Mouse (Mus musculus) embryonic facial prominence, embryonic 12.5 days (tissue): ENCODE data around the gene Gmip. TPM values are rescaled to one million over a fixed set of nuclear protein-coding genes. Genes with fewer than 3 reads are reported as not detected.

ENCODE experiments used
- ATAC-seq: fragments of 200-750 bp; cut with Nextera tagmentation; 2 replicates; pipeline ENCODE4 v1.8.0; 2017; ENCODE audit not compliant: insufficient number of reproducible peaks, insufficient read depth, low FRiP score, low TSS enrichment
- H3K27ac ChIP-seq: fragments of 300-500 bp; sonication (generic); 2 replicates; pipeline ENCODE4 v1.5.1; 2016; ENCODE audit warnings: mild to moderate bottlenecking
- H3K27me3 ChIP-seq: fragments of 300-500 bp; sonication (generic); 2 replicates; pipeline ENCODE4 v1.6.1; 2016; ENCODE audit warnings: mild to moderate bottlenecking, moderate library complexity
- H3K36me3 ChIP-seq: fragments of 300-500 bp; sonication (generic); 2 replicates; pipeline ENCODE4 v1.6.1; 2016; ENCODE audit warnings: mild to moderate bottlenecking
- H3K4me1 ChIP-seq: fragments of 300-500 bp; sonication (generic); 2 replicates; pipeline ENCODE4 v1.6.1; 2016
- H3K4me2 ChIP-seq: fragments of 300-500 bp; sonication (generic); replicated peaks from 2 replicates; pipeline ENCODE4 v1.6.1; 2016; ENCODE audit warnings: mild to moderate bottlenecking, moderate library complexity
- H3K4me3 ChIP-seq: fragments of 300-500 bp; sonication (generic); 2 replicates; pipeline ENCODE4 v1.5.1; 2016; ENCODE audit warnings: mild to moderate bottlenecking
- H3K9ac ChIP-seq: fragments of 300-500 bp; sonication (generic); 2 replicates; pipeline ENCODE4 v1.6.1; 2016; ENCODE audit warnings: mild to moderate bottlenecking, moderate library complexity
- H3K9me3 ChIP-seq: fragments of 300-500 bp; sonication (generic); 2 replicates; pipeline ENCODE4 v1.6.1; 2016; ENCODE audit warnings: mild to moderate bottlenecking, moderate library complexity
- WGBS: fragments of 180-500 bp; shearing (Covaris S2); methylation state at CpG from one replicate; pipeline ENCODE4 v1.1.7; 2016; 5-methylcytosine and 5-hydroxymethylcytosine counted together
- polyA plus RNA-seq: library from polyadenylated mRNA; unstranded; fragments of >200 nt; fragmentation: Nextera tagmentation; extraction: Ambion mirVana; gene quantifications from 2 replicates; pipeline ENCODE4 v1.2.1, GENCODE M21; 2016

Gene Gmip
- polyA plus RNA-seq, 1 experiment from 2014 or later, result 9.5 TPM

DNA sequence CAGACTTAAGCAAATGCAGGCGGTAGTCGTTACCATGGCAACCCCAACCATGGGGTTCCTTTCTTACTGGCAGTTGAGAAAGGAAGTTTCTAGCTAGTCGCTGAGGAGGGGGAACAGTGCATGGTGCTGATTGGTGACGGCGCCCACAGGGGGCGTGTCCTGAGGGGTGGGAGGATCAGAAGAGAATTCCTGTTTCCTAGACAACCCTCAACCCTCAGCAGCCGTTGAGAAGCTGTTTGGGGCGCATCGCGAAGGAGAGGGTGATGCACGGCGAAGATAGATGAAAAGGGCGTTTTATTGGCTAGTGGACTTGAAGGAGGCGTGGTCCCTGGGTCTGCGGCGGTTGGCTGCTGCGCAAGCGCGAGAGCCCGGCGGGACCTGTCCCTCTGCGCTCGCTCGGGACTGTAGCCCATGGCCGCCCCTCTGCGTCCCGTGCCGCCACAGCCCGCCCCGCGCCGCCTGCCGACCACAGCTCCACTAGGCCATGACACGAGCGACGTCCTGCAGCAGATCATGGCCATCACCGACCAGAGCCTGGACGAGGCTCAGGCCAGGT, 23.9 kb downstream of the Gmip start, which contains the start of gene Pbx4:
Gene Pbx4, plus strand, starts transcription at position 194 of the 556 bp plus-strand sequence.
- peak within 1 kb of the TSS; percentile 66 for H3K4me3 ChIP-seq
- under 1% methylated on average over 38 of the region's 38 CpGs for WGBS
- H3K9me3 ChIP-seq, result no peaks in the 10 kb centered on the region
- ATAC-seq, result peak; percentile 97
- peaks cover 22% of the 10 kb centered on the region; the same call in 1 of the 2 replicates for H3K36me3 ChIP-seq
- H3K4me2 ChIP-seq, result peak within 1 kb of the TSS; percentile 92
- H3K27ac ChIP-seq, result peak within 1 kb of the TSS; percentile 61; the same call in 1 of the 2 replicates
- peak within 1 kb of the TSS; percentile 46; the same call in 1 of the 2 replicates for H3K9ac ChIP-seq
- no peaks in the 10 kb centered on the region for H3K27me3 ChIP-seq
- H3K4me1 ChIP-seq, result peaks cover 5% of the 10 kb centered on the region; the same call in 1 of the 2 replicates

- H3K9ac ChIP-seq, result no peak overlapping the region
- ATAC-seq, result no peak
- no peak overlapping the region for H3K4me2 ChIP-seq
- H3K9me3 ChIP-seq, result no peaks in the 10 kb centered on the region
- H3K36me3 ChIP-seq, result no peaks in the 10 kb centered on the region
- peaks cover 5% of the 10 kb centered on the region; the same call in 1 of the 2 replicates for H3K4me1 ChIP-seq
- no peak overlapping the region for H3K27ac ChIP-seq
- H3K27me3 ChIP-seq, result no peaks in the 10 kb centered on the region
- WGBS, result 76% methylated on average over 8 of the region's 8 CpGs
- no peak overlapping the region for H3K4me3 ChIP-seq
Observed at GRCm38 (mm10) chr8:69837057-69837682, 28.7 kb downstream of the Gmip start.

- Histone ChIP-seq H3K4me1 (no peaks in the 10 kb centered on the region), H3K27me3 (no peaks in the 10 kb centered on the region), H3K4me2 (no peak overlapping the region), H3K36me3 (no peaks in the 10 kb centered on the region), H3K9ac (no peak overlapping the region), H3K4me3 (no peak overlapping the region), H3K27ac (no peak overlapping the region), H3K9me3 (0 out of 2 replicates have a peak, but pooled peaks cover 2% of the 10 kb centered on the region)
- WGBS, result 67% methylated on average over 3 of the region's 3 CpGs
- ATAC-seq, result no peak
Observed at GRCm38 (mm10) chr8:69847167-69848065, 38.9 kb downstream of the Gmip start.

DNA sequence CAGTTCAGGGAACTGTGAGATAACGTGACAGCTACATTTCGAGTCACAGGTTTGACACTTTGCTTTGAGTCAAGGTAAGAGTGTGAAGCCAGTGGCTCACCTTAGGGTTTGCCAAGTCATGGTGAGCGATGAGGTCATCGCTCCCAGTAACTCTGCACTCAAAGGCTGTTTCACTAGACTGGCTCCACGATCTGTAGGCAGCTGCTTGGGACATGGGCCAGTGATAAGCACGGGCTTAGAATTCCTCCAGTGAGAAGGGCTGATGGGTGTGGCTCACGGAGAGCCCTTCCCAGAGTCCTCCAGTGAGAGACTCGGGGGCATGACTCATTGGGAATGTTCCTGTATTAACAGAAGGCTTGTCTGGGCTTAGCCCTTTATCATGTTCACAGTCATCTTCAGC, 40.5 kb downstream of the Gmip start:
- no peaks in the 10 kb centered on the region for H3K27me3 ChIP-seq
- no peaks in the 10 kb centered on the region for H3K4me1 ChIP-seq
- 80% methylated on average over 8 of the region's 8 CpGs for whole genome bisulfite sequencing
- no peaks in the 10 kb centered on the region for H3K36me3 ChIP-seq
- H3K4me3 ChIP-seq, result no peak overlapping the region
- H3K9me3 ChIP-seq, result 0 out of 2 replicates have a peak, but pooled peaks cover 2% of the 10 kb centered on the region
- no peak overlapping the region for H3K27ac ChIP-seq
- H3K9ac ChIP-seq, result no peak overlapping the region
- no peak overlapping the region for H3K4me2 ChIP-seq
- ATAC-seq, result no peak

- no peak for ATAC-seq
- H3K27ac ChIP-seq, result no peak overlapping the region
- no peak overlapping the region for H3K4me3 ChIP-seq
- WGBS, result 47% methylated on average over 3 of the region's 3 CpGs
- H3K9ac ChIP-seq, result no peak overlapping the region
- H3K4me2 ChIP-seq, result no peak overlapping the region
- H3K36me3 ChIP-seq, result no peaks in the 10 kb centered on the region
- no peaks in the 10 kb centered on the region for H3K27me3 ChIP-seq
- 0 out of 2 replicates have a peak, but pooled peaks cover 2% of the 10 kb centered on the region for H3K9me3 ChIP-seq
- no peaks in the 10 kb centered on the region for H3K4me1 ChIP-seq
Observed at GRCm38 (mm10) chr8:69849899-69850298, 41.4 kb downstream of the Gmip start.

- Histone ChIP-seq H3K27me3 (no peaks in the 10 kb centered on the region), H3K4me2 (no peak overlapping the region), H3K36me3 (no peaks in the 10 kb centered on the region), H3K9me3 (0 out of 2 replicates have a peak, but pooled peaks cover 2% of the 10 kb centered on the region), H3K27ac (no peak overlapping the region), H3K4me1 (no peaks in the 10 kb centered on the region), H3K9ac (no peak overlapping the region), H3K4me3 (no peak overlapping the region)
- no peak for ATAC-seq
- 76% methylated on average over 7 of the region's 7 CpGs for WGBS
Observed at GRCm38 (mm10) chr8:69850926-69851506, 42.5 kb downstream of the Gmip start.

DNA sequence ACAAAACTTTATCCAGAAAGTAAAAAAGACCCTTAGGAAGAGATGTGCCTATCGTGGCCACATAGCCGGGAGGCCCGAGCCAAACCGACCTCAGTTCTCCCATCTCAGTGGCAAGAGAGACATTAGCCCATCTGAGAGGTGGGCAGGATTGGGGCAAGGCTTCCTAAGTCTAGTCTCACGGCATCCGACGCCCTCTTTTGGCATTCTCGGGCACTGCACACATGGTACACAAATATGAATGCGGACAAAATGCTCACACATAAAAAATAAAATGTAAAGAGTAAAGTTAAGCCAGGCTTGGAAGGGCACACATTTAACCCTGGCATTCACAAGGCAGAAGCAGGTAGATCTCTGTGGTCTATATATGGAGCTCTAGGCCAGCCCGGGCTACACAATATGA, 45.4 kb downstream of the Gmip start:
- Histone ChIP-seq H3K4me2 (no peak overlapping the region), H3K4me3 (no peak overlapping the region), H3K9me3 (0 out of 2 replicates have a peak, but pooled peaks cover 2% of the 10 kb centered on the region), H3K27me3 (no peaks in the 10 kb centered on the region), H3K36me3 (no peaks in the 10 kb centered on the region), H3K27ac (no peak overlapping the region), H3K4me1 (no peaks in the 10 kb centered on the region), H3K9ac (no peak overlapping the region)
- no peak for ATAC-seq
- WGBS, result 93% methylated on average over 10 of the region's 10 CpGs

- WGBS, result 48% methylated on average over 4 of the region's 4 CpGs
- H3K4me2 ChIP-seq, result no peak overlapping the region
- H3K27ac ChIP-seq, result no peak overlapping the region
- H3K9me3 ChIP-seq, result no peaks in the 10 kb centered on the region
- no peak overlapping the region for H3K4me3 ChIP-seq
- no peak for ATAC-seq
- H3K27me3 ChIP-seq, result no peaks in the 10 kb centered on the region
- no peaks in the 10 kb centered on the region for H3K36me3 ChIP-seq
- no peaks in the 10 kb centered on the region for H3K4me1 ChIP-seq
- no peak overlapping the region for H3K9ac ChIP-seq
Observed at GRCm38 (mm10) chr8:69860807-69861206, 52.3 kb downstream of the Gmip start.

DNA sequence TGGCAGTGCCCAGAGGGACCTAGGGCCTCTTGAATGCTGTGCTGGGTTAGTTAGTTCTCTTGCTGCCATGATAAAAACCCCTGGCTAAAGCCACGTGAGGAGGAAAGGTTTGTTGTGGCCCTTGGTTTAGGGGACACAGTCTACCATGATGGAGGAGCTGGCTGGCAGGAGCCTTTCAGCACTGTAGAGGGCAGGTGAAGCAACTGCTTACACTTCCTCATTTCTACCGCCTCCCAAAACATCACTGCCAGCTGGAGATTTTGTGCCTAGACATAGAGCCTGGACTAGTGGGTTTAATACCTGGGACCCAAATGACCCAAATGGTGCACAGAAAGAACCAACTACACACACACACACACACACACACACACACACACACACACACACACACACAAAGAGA, 52.8 kb downstream of the Gmip start:
- H3K9me3 ChIP-seq, result no peaks in the 10 kb centered on the region
- H3K27ac ChIP-seq, result no peak overlapping the region
- H3K9ac ChIP-seq, result no peak overlapping the region
- ATAC-seq, result no peak
- H3K27me3 ChIP-seq, result no peaks in the 10 kb centered on the region
- no peaks in the 10 kb centered on the region for H3K4me1 ChIP-seq
- no peak overlapping the region for H3K4me3 ChIP-seq
- H3K4me2 ChIP-seq, result no peak overlapping the region
- 44% methylated on average over 2 of the region's 2 CpGs for WGBS
- H3K36me3 ChIP-seq, result no peaks in the 10 kb centered on the region

DNA sequence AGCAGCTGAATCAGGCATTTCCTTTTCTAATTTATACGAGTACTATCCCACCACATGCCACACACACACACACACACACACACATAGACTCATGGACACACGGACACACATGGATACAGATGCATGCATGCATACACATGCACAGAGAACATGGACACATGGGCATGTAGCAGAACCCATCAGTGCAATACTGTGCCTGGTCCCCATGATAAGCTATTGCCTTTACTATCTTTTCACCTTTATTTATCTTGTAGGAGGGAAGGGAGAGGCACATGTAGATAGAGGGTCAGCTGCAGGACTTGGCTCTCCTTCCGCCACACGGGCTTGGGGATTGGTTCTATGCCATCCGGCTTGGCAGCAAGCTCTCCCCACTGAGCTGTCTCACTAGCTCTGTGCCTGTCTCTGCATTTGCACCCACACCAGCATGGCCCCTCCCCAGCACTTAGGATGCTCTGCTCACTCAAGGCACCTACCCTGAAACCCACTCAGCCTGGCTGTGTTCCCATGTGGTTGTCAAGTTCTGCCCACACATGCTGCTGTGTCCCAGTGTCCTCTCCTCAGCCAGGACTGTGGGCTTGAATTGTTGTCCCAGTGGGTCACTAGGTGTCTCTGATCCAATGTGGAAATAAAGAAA, 55.0 kb downstream of the Gmip start:
- Histone ChIP-seq H3K4me2 (no peak overlapping the region), H3K4me3 (no peak overlapping the region), H3K36me3 (no peaks in the 10 kb centered on the region), H3K9ac (no peak overlapping the region), H3K27ac (no peak overlapping the region), H3K27me3 (no peaks in the 10 kb centered on the region), H3K9me3 (no peaks in the 10 kb centered on the region), H3K4me1 (no peaks in the 10 kb centered on the region)
- ATAC-seq, result peak; percentile 48; the same call in 1 of the 2 replicates
- WGBS, result 89% methylated on average over 5 of the region's 5 CpGs

DNA sequence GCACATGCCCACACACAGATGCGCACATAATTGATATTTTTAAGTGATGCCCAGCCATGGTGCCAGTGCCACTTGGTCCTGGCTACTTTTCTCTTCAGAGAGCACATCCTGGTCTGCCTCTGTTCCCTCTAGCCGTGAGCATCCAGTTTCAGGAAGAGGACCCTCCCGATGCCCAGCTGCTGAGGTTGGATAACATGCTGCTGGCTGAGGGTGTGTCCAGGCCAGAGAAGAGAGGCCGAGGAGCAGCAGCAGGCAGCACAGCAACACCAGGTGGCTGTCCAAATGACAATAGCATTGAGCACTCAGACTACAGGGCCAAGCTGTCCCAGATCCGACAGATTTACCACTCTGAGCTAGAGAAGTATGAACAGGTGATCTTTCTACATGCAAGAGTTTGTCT, 55.7 kb downstream of the Gmip start:
- 66% methylated on average over 5 of the region's 5 CpGs for WGBS
- Histone ChIP-seq H3K27me3 (no peaks in the 10 kb centered on the region), H3K4me3 (no peak overlapping the region)

More for the DNA sequence above, 55.7 kb downstream of the Gmip start:
- H3K36me3 ChIP-seq, result no peaks in the 10 kb centered on the region
- no peak overlapping the region for H3K27ac ChIP-seq
- no peaks in the 10 kb centered on the region for H3K9me3 ChIP-seq
- H3K4me1 ChIP-seq, result no peaks in the 10 kb centered on the region
- H3K4me2 ChIP-seq, result no peak overlapping the region
- H3K9ac ChIP-seq, result no peak overlapping the region
- no peak for ATAC-seq
